ENCODE assay signal across 27 mouse cellular contexts in genomic region chr1:132851296-132851695, GRCm38 (mm10). TPM values are rescaled to one million over a fixed set of nuclear protein-coding genes. Genes with fewer than 3 reads are reported as not detected.
DNase-seq lines count a peak whose midpoint lies in the region; ATAC-seq and TF ChIP-seq lines count a peak whose summit lies in the region.
"Had no signal": no experiment of that assay in that cellular context is flagged by ENCODE, and none has a peak within 500 bp of the region (broad histone marks: within the 10 kb centered on the region; RNA-seq: fewer than 3 reads in every experiment).

No protein-coding gene starts in this region.

- no peak overlapping the region for H3K9ac ChIP-seq in heart, embryonic 15.5 days
- no peak overlapping the region for H3K9ac ChIP-seq in heart, adult 2 months (ENCODE audit: low read depth, low read length)
- H3K9ac ChIP-seq in midbrain, postnatal 0 days (replicated peaks; ENCODE audit: low read length, poor library complexity, severe bottlenecking) = no peak overlapping the region
- H3K9ac ChIP-seq: forebrain, embryonic 13.5 days; hindbrain, embryonic 12.5 days; intestine, embryonic 15.5 days; liver, embryonic 12.5 days; liver, postnatal 0 days; midbrain, embryonic 13.5 days; neural tube, embryonic 12.5 days had no signal

- no peaks in the 10 kb centered on the region for H3K27me3 ChIP-seq in heart, embryonic 10.5 days (ENCODE audit: insufficient read depth, poor library complexity, severe bottlenecking)
- H3K27me3 ChIP-seq in heart, embryonic 15.5 days = no peaks in the 10 kb centered on the region
- H3K27me3 ChIP-seq in heart, adult 2 months (ENCODE audit: control insufficient read depth, insufficient read depth, low read length) = no peaks in the 10 kb centered on the region
- H3K27me3 ChIP-seq in midbrain, postnatal 0 days (ENCODE audit: insufficient read depth, low read length) = no peaks in the 10 kb centered on the region
- no peaks in the 10 kb centered on the region for H3K27me3 ChIP-seq in midbrain, embryonic 10.5 days (ENCODE audit: low read depth, poor library complexity, severe bottlenecking)
- H3K27me3 ChIP-seq: forebrain, embryonic 13.5 days; hindbrain, embryonic 12.5 days; intestine, embryonic 15.5 days; midbrain, embryonic 13.5 days; neural tube, embryonic 12.5 days had no signal

- H3K36me3 ChIP-seq in heart, embryonic 10.5 days = no peaks in the 10 kb centered on the region
- no peaks in the 10 kb centered on the region for H3K36me3 ChIP-seq in heart, embryonic 15.5 days
- H3K36me3 ChIP-seq in heart, adult 2 months (ENCODE audit: control insufficient read depth, insufficient read depth, low read length) = no peaks in the 10 kb centered on the region
- H3K36me3 ChIP-seq in midbrain, postnatal 0 days (ENCODE audit: insufficient read depth, low read length) = no peaks in the 10 kb centered on the region
- no peaks in the 10 kb centered on the region for H3K36me3 ChIP-seq in midbrain, embryonic 10.5 days
- H3K36me3 ChIP-seq: hindbrain, embryonic 12.5 days; intestine, embryonic 15.5 days; liver, embryonic 12.5 days; midbrain, embryonic 13.5 days; neural tube, embryonic 12.5 days had no signal

- intact Hi-C loops in heart, adult 2 months (cut with DNase I) = loop anchor here (5.0 kb wide), 1 partner anchor 64 kb away; no protein-coding TSS in a partner anchor

- ATAC-seq in heart, embryonic 15.5 days (replicated peaks; ENCODE audit: insufficient number of reproducible peaks, insufficient read depth, low FRiP score, low read depth) = no peak
- no peak for ATAC-seq in midbrain, postnatal 0 days (ENCODE audit: low FRiP score)
- ATAC-seq: activated CD4-positive, CD25-positive, alpha-beta regulatory T cell, adult 4 months; forebrain, embryonic 13.5 days; intestine, embryonic 15.5 days; liver, embryonic 12.5 days; liver, postnatal 0 days had no signal

- H3K79me2 ChIP-seq in heart, adult 2 months (replicated peaks; ENCODE audit: control insufficient read depth, insufficient read depth, low read length) = no peaks in the 10 kb centered on the region

- TF ChIP-seq CTCF in heart, adult 2 months (IDR thresholded peaks at IDR 0.05) = no peak
- no peak for TF ChIP-seq CTCF in midbrain, postnatal 0 days (IDR thresholded peaks at IDR 0.05)

- H3K9me3 ChIP-seq in heart, embryonic 10.5 days = no peaks in the 10 kb centered on the region
- H3K9me3 ChIP-seq in heart, embryonic 15.5 days (replicated peaks) = no peaks in the 10 kb centered on the region; the same call in 1 of the 2 replicates
- H3K9me3 ChIP-seq in midbrain, postnatal 0 days (ENCODE audit: low read length) = peaks cover 4% of the 10 kb centered on the region; the same call in 1 of the 2 replicates
- H3K9me3 ChIP-seq in midbrain, embryonic 10.5 days (replicated peaks) = peaks cover 9% of the 10 kb centered on the region; the same call in 1 of the 2 replicates
- H3K9me3 ChIP-seq: intestine, embryonic 15.5 days had no signal

- peaks cover 40% of the 10 kb centered on the region for H3K4me1 ChIP-seq in heart, embryonic 10.5 days
- peaks cover 41% of the 10 kb centered on the region for H3K4me1 ChIP-seq in heart, embryonic 15.5 days (replicated peaks)
- peaks cover 3% of the 10 kb centered on the region; the same call in 1 of the 2 replicates for H3K4me1 ChIP-seq in heart, adult 2 months (ENCODE audit: control insufficient read depth, insufficient read depth, low read length)
- H3K4me1 ChIP-seq in midbrain, postnatal 0 days (ENCODE audit: insufficient read depth, low read length) = peaks cover 8% of the 10 kb centered on the region; the same call in 1 of the 2 replicates
- peaks cover 7% of the 10 kb centered on the region; the same call in 1 of the 2 replicates for H3K4me1 ChIP-seq in midbrain, embryonic 10.5 days
- H3K4me1 ChIP-seq: liver, embryonic 12.5 days had no signal

- 67% methylated on average over 2 of the region's 2 CpGs for WGBS in heart, embryonic 10.5 days
- 65% methylated on average over 2 of the region's 2 CpGs for WGBS in heart, embryonic 15.5 days
- WGBS in heart, adult 2 months = 71% methylated on average over 2 of the region's 2 CpGs
- 66% methylated on average over 2 of the region's 2 CpGs for WGBS in midbrain, postnatal 0 days
- WGBS in midbrain, embryonic 10.5 days = 80% methylated on average over 2 of the region's 2 CpGs

- TF ChIP-seq POLR2A in heart, adult 2 months (IDR thresholded peaks at IDR 0.05; ENCODE audit: insufficient read depth, low read depth, low read length) = no peak

- H3K4me2 ChIP-seq in heart, embryonic 15.5 days = no peak overlapping the region
- H3K4me2 ChIP-seq in midbrain, postnatal 0 days (ENCODE audit: low read depth, low read length, poor library complexity, severe bottlenecking) = no peak overlapping the region
- H3K4me2 ChIP-seq: forebrain, embryonic 13.5 days; hindbrain, embryonic 12.5 days; intestine, embryonic 15.5 days; liver, embryonic 12.5 days; midbrain, embryonic 13.5 days; neural tube, embryonic 12.5 days had no signal

- H3K27ac ChIP-seq in heart, embryonic 10.5 days = 0 out of 2 replicates have a peak overlapping the region, but pooled peaks have one; percentile 63
- H3K27ac ChIP-seq in heart, embryonic 15.5 days = peak overlapping the region; percentile 89
- H3K27ac ChIP-seq in heart, adult 2 months = no peak overlapping the region
- peak overlapping the region; percentile 26; the same call in 1 of the 2 replicates for H3K27ac ChIP-seq in midbrain, postnatal 0 days (ENCODE audit: low read depth, low read length)
- H3K27ac ChIP-seq in midbrain, embryonic 10.5 days (replicated peaks) = no peak overlapping the region
- H3K27ac ChIP-seq: hindbrain, embryonic 12.5 days; intestine, embryonic 15.5 days; kidney, postnatal 0 days; liver, embryonic 12.5 days; midbrain, embryonic 13.5 days; neural tube, embryonic 12.5 days; stomach, postnatal 0 days had no signal

- DNase-seq in heart, embryonic 10.5 days (ENCODE audit: low spot score) = no peak
- DNase-seq in heart, adult 8-10 months (ENCODE audit: low spot score) = no peak
- no peak for DNase-seq in heart, adult 2 months
- no peak for DNase-seq in midbrain, postnatal 0 days (ENCODE audit: low spot score)
- no peak for DNase-seq in midbrain, embryonic 10.5 days (ENCODE audit: low spot score)
- no peak for DNase-seq in retina, embryonic 14.5 days (ENCODE audit: low spot score)
- DNase-seq: cerebellum, adult 2 months; cerebellum, postnatal 14 days; gastrocnemius, postnatal 25 days; kidney, adult 2 months; layer of hippocampus, postnatal 36 days; left cerebral cortex, postnatal 4 days; right cerebral cortex, postnatal 4 days; thymus, adult 18-20 months; thymus, postnatal 25 days had no signal

- H3K4me3 ChIP-seq in heart, embryonic 10.5 days = no peak overlapping the region
- H3K4me3 ChIP-seq in heart, embryonic 15.5 days = no peak overlapping the region
- H3K4me3 ChIP-seq in heart, adult 2 months = no peak overlapping the region
- no peak overlapping the region for H3K4me3 ChIP-seq in midbrain, postnatal 0 days (ENCODE audit: low read depth, low read length)
- H3K4me3 ChIP-seq in midbrain, embryonic 10.5 days = no peak overlapping the region
- H3K4me3 ChIP-seq: forebrain, embryonic 13.5 days; hindbrain, embryonic 12.5 days; intestine, embryonic 15.5 days; liver, embryonic 12.5 days; midbrain, embryonic 13.5 days; myocyte; neural tube, embryonic 12.5 days had no signal

- TF ChIP-seq EP300 in heart, adult 2 months (IDR thresholded peaks at IDR 0.05; ENCODE audit: insufficient read depth, low read depth, low read length) = no peak

RNA-seq across cellular contexts. Expression of gene Lrrn2, which starts 28.8 kb away (rescaled TPM):
- polyA plus RNA-seq in heart, embryonic 10.5 days (2016; fragmentation: Nextera tagmentation; extraction: Ambion mirVana) = 5.1 and 6.3 TPM in 2 replicates
- total RNA-seq in heart, adult 8-10 months (2022) = 1 to 10 TPM; 3.8 to 6.3 (median 4.7) TPM
- polyA plus RNA-seq in heart, embryonic 15.5 days (2015; fragmentation: Nextera tagmentation; extraction: Ambion mirVana) = 9.6 and 11.7 TPM in 2 replicates
- 1 to 10 TPM; 3.2 to 4.2 TPM for total RNA-seq in heart, adult 2 months (2021)
- polyA plus RNA-seq in heart, adult 2 months (2012; rRNA removed) = 6.1 and 7.3 TPM in 2 replicates
- total RNA-seq in midbrain, postnatal 0 days (2014; rRNA removed) = 44.6 and 48.9 TPM in 2 replicates
- polyA plus RNA-seq in midbrain, postnatal 0 days (2015; fragmentation: Nextera tagmentation; extraction: Ambion mirVana) = 74.4 and 76.6 TPM in 2 replicates
- 7.6 and 10.2 TPM in 2 replicates for polyA plus RNA-seq in midbrain, embryonic 10.5 days (2016; fragmentation: Nextera tagmentation; extraction: Ambion mirVana)
- polyA plus RNA-seq: activated CD4-positive, CD25-positive, alpha-beta regulatory T cell, adult 4 months; liver, postnatal 0 days had no signal

Comparison
In these comparisons a context has a peak if more than half of its experiments do, and no peak if none do; other contexts are left out.
1. H3K27ac ChIP-seq: peak in heart, embryonic 10.5 days (single experiment), heart, embryonic 15.5 days (single experiment) and midbrain, postnatal 0 days (single experiment); none in heart, adult 2 months (single experiment) and midbrain, embryonic 10.5 days (single experiment).